Mouse (Mus musculus) neural tube, embryonic 11.5 days (tissue): ENCODE data around the gene Gm8947. TPM values are rescaled to one million over a fixed set of nuclear protein-coding genes. Genes with fewer than 3 reads are reported as not detected.
"Not testable (repeated sequence)": the region's sequence is repeated elsewhere in the genome, so short reads cannot be mapped to it uniquely, and the experiment has no call there.

Source experiments
- ATAC-seq: fragments of 200-750 bp; cut with Nextera tagmentation; 2 replicates; pipeline ENCODE4 v1.8.0; 2017; ENCODE audit warnings: moderate number of reproducible peaks, mild to moderate bottlenecking, moderate TSS enrichment, moderate library complexity; ENCODE audit not compliant: insufficient read depth, low FRiP score, low TSS enrichment
- DNase-seq: peaks from one replicate; pipeline ENCODE4 v3.0.0-alpha.2; 2015; ENCODE audit warnings: low spot score
- H3K27ac ChIP-seq: fragments of 300-500 bp; sonication (generic); 2 replicates; pipeline ENCODE4 v1.5.1; 2014; ENCODE audit warnings: low read depth, mild to moderate bottlenecking, low read length
- H3K27me3 ChIP-seq: fragments of 300-500 bp; sonication (generic); 2 replicates; pipeline ENCODE4 v1.6.1; 2014; ENCODE audit warnings: mild to moderate bottlenecking, low read length, mixed read lengths; ENCODE audit not compliant: control insufficient read depth, insufficient read depth
- H3K36me3 ChIP-seq: fragments of 300-500 bp; sonication (generic); 2 replicates; pipeline ENCODE4 v1.6.1; 2014; ENCODE audit warnings: mild to moderate bottlenecking, low read length, moderate library complexity, mixed read lengths; ENCODE audit not compliant: control insufficient read depth, insufficient read depth
- H3K4me1 ChIP-seq: fragments of 300-500 bp; sonication (generic); 2 replicates; pipeline ENCODE4 v1.6.1; 2014; ENCODE audit warnings: low read length, mixed read lengths; ENCODE audit not compliant: control insufficient read depth, insufficient read depth
- H3K4me2 ChIP-seq: fragments of 300-500 bp; sonication (generic); 2 replicates; pipeline ENCODE4 v1.6.1; 2014; ENCODE audit warnings: low read depth, mild to moderate bottlenecking, moderate library complexity
- H3K4me3 ChIP-seq: fragments of 300-500 bp; sonication (generic); 2 replicates; pipeline ENCODE4 v1.5.1; 2014; ENCODE audit warnings: low read depth, low read length
- H3K9ac ChIP-seq: fragments of 300-500 bp; sonication (generic); 2 replicates; pipeline ENCODE4 v1.6.1; 2014; ENCODE audit warnings: mild to moderate bottlenecking, low read length
- H3K9me3 ChIP-seq: fragments of 300-500 bp; sonication (generic); 2 replicates; pipeline ENCODE4 v1.6.1; 2016; ENCODE audit warnings: low read length; ENCODE audit not compliant: control insufficient read depth
- WGBS: fragments of 180-500 bp; shearing (Covaris S2); extraction: QIAGEN DNeasy Blood & Tissue Kit; methylation state at CpG from one replicate; pipeline ENCODE4 v1.1.7; 2014; 5-methylcytosine and 5-hydroxymethylcytosine counted together
- polyA plus RNA-seq: library from polyadenylated mRNA; unstranded; fragments of >200 nt; fragmentation: Nextera tagmentation; extraction: Ambion mirVana; gene quantifications from 2 replicates; pipeline ENCODE4 v1.2.1, GENCODE M21; 2014

Gm8947 gene
- 0.29 TPM in 1 of 2 replicates, not detected in the other for polyA plus RNA-seq

DNA sequence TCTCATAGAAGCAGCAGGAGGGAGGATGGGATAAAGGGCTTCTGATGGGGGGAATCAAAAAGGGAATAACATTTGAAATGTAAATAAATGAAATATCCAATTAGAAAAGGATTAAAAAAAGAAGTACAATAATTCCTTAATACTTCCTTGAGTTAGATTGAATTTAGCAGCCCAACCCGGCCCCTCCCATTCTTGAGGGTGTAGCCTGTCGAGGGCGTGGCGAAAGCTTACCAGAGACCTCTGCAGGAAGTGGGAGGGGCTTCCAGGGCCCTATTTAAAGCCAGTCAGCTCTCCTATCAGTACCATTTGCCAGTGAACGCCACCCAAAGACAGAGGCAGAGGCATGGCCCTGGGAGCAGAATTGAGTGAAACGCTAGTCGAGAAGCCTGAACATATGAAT is at the start of gene Gm8947:
Gene Gm8947 (plus strand): TSS at position 302 of the 400 bp plus-strand sequence.
- H3K36me3 ChIP-seq, H3K4me1 ChIP-seq, H3K9ac ChIP-seq, H3K27me3 ChIP-seq, ATAC-seq, H3K4me2 ChIP-seq, H3K4me3 ChIP-seq, DNase-seq, H3K27ac ChIP-seq, H3K9me3 ChIP-seq: not testable (repeated sequence)
- WGBS: no CpG with 5 or more reads among the region's 7 CpGs

DNA sequence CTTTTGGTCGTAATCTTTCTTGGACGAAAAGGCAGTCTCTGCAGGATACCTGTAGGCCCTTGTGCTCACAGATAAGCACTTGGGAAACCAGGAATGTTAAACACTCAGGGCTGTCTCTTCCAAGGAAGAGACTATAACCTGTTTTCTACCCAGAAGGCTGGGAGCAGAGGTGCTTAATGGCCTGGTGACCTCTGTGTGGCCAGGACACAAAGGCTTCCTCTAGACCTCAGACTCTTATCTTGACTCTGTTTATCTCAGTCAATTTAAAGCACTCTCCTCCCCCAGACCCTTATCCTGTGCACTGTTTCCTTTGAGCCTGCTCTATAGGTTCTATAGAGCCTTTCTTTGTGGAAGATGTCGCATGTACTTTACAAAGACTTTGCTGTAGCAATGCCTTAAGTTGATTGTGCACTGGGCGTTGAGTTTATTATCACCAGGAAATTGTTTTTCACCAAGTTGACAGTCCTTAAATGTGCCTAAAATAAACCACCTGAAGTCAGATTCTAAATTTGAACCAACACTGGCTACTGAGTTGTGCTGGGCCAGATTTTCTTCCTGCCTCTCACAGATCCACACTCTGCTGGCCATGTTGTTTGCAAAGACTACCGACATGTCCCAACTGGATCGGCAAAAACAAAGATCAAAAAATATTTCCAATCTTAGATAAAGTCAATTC is 47.6 kb upstream of the Gm8947 start:
- Histone ChIP-seq H3K4me1 (no peaks in the 10 kb centered on the region), H3K27me3 (no peaks in the 10 kb centered on the region), H3K27ac (no peak overlapping the region), H3K36me3 (no peaks in the 10 kb centered on the region), H3K4me3 (no peak overlapping the region), H3K9me3 (no peaks in the 10 kb centered on the region), H3K4me2 (no peak overlapping the region), H3K9ac (no peak overlapping the region)
- ATAC-seq (no peak), DNase-seq (no peak)
- 75% methylated on average over 6 of the region's 6 CpGs for WGBS

DNA sequence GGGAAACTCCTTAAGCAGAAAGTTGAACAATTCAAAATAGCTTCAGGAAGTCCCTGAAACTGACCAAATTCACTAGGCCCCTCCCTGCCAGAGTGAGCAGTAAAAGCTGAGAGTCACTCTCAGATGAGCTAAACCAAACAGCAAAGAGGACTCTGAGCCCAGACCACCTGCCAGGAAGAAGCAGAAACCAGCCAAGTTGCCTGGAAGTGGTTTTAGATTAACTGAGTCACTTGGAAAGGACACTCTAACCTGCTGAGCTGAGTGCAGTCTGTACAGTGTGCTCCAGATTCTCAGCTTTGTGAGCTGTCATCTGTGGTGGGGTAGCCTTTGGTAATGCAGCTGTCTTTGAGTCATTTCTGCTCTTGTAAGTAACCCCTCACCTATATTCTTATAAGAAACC is 44.4 kb upstream of the Gm8947 start:
- H3K27me3 ChIP-seq: no peaks in the 10 kb centered on the region
- no peaks in the 10 kb centered on the region for H3K36me3 ChIP-seq
- H3K9ac ChIP-seq: no peak overlapping the region
- DNase-seq: no peak
- H3K4me1 ChIP-seq: no peaks in the 10 kb centered on the region
- no peak overlapping the region for H3K4me2 ChIP-seq
- no peak overlapping the region for H3K4me3 ChIP-seq
- H3K9me3 ChIP-seq: no peaks in the 10 kb centered on the region
- no peak overlapping the region for H3K27ac ChIP-seq
- ATAC-seq: no peak

DNA sequence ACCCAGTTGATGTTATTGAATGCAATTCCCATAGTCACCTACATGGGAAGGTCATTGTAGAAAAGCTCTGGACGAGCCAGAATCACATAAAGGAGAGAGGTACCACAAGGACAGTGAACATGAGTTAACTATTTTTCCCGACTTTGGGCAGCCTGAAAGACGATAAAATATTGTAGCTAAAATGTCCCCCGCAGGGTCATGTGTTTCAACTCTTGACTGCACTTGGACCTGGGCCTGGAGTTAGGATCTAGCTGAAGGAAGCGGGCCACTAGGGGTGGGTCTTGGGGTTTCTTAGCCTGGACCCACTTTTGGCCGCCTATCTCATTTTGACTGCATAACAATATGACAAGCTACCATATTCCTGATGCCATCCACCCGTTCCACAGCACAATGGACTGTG is 42.0 kb upstream of the Gm8947 start:
- Histone ChIP-seq H3K4me3 (no peak overlapping the region), H3K9me3 (no peaks in the 10 kb centered on the region), H3K4me1 (no peaks in the 10 kb centered on the region), H3K36me3 (no peaks in the 10 kb centered on the region), H3K27ac (no peak overlapping the region), H3K27me3 (no peaks in the 10 kb centered on the region), H3K9ac (no peak overlapping the region), H3K4me2 (no peak overlapping the region)
- DNase-seq (no peak), ATAC-seq (no peak)
- 94% methylated on average over 7 of the region's 7 CpGs for WGBS

DNA sequence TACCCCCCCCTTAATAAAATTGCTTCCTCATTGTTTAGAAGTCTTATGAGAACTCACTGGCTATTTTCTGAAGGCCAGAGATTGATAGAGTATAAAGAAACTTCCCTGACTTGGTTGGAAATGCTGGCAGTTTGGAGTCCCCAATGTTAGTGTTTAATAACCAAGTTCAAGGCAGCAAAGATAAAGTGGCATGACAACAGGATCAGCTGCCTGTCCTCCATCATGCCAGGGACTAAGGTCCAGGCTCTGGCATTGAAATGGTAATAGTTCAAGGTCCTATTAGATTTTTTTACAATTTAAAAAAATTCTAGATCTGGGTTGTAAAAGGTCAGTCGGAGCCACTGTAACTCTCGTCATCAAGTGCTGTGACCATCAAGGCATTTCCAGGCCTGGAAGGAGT is 41.1 kb upstream of the Gm8947 start:
- Histone ChIP-seq H3K9ac (no peak overlapping the region), H3K4me3 (no peak overlapping the region), H3K4me2 (no peak overlapping the region), H3K27ac (no peak overlapping the region), H3K4me1 (no peaks in the 10 kb centered on the region), H3K27me3 (no peaks in the 10 kb centered on the region), H3K36me3 (no peaks in the 10 kb centered on the region), H3K9me3 (no peaks in the 10 kb centered on the region)
- ATAC-seq (no peak), DNase-seq (no peak)
- WGBS: 65% methylated on average over 2 of the region's 2 CpGs

DNA sequence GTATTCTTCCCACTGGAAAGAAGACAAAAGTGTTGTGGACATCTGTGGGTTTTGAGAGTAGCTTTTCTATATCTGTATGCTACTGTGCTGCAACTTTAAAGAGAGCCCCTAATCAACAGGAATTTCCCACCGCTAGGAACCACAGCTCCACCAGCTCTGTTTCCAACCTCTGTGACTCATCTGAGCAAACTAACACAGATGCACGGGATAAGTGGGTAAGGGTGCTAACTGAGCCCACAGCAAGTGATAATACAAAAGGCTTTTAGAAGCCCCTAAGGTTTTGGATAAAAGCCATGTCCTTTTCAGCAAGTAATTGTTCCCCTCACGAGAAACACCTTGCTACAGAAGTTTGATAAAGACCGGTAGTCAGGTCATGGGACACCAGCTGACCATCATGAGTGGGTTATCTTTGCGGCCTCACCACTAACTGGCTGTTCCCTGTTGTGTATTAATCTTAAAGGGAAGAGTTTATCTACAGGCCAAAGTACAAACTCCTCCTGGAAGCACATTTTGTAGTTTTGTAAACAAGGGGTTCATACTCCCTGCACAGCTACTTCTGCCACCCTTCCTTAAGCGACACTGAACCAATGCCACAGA is 39.0 kb upstream of the Gm8947 start:
- WGBS: 86% methylated on average over 6 of the region's 6 CpGs
- ATAC-seq: no peak

DNA sequence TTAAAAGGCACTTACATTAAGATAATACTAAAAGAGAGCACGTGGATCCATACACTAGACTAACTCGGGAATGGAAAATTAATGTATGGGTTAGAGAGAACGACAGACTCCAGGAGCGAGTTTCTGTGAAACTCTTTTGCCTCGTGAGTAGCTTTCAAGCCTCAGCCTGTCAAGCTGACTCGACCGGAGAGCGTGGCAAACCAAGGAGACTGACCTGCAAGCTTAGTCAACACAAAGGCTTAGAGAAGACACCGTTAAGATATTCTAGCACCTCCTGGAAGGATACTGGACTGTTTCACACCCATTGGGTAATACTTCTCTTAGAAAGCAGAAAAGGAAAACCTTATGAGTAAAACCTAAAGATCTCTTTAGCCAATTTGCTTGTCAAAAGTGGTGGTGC is 38.0 kb upstream of the Gm8947 start:
- not testable (repeated sequence) for H3K9ac ChIP-seq, H3K36me3 ChIP-seq, H3K4me1 ChIP-seq, DNase-seq, H3K9me3 ChIP-seq, H3K27me3 ChIP-seq, H3K27ac ChIP-seq, ATAC-seq, H3K4me3 ChIP-seq, H3K4me2 ChIP-seq
- 95% methylated on average over 9 of the region's 9 CpGs for WGBS

More for the DNA sequence above, 39.0 kb upstream of the Gm8947 start:
- H3K9me3 ChIP-seq: no peaks in the 10 kb centered on the region
- no peaks in the 10 kb centered on the region for H3K4me1 ChIP-seq
- H3K27ac ChIP-seq: no peak overlapping the region
- no peak overlapping the region for H3K4me2 ChIP-seq
- no peak for DNase-seq
- H3K4me3 ChIP-seq: no peak overlapping the region
- no peak overlapping the region for H3K9ac ChIP-seq
- H3K27me3 ChIP-seq: no peaks in the 10 kb centered on the region
- H3K36me3 ChIP-seq: no peaks in the 10 kb centered on the region

DNA sequence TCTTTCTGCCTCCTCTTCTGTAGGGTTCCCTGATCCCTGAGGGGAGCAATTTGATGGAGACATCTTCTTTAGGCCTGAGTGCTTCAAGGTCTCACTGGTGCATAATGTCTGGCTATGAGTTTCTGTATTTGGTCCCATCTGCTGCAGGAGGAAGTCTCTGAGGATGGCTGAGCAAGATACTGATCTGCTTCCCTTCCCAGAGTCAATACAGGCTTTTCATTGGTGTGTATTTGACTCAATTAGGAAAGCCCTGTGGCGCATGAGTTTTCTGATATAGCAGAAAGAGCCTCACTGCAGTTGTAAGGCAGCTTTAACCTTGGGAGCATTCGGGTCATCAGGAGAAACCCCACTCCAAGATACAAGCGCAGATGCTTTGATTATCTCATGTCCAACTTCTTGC is 36.0 kb upstream of the Gm8947 start:
- Histone ChIP-seq H3K4me2 (no peak overlapping the region), H3K9ac (no peak overlapping the region), H3K9me3 (no peaks in the 10 kb centered on the region), H3K4me3 (no peak overlapping the region), H3K27me3 (no peaks in the 10 kb centered on the region), H3K27ac (no peak overlapping the region), H3K4me1 (no peaks in the 10 kb centered on the region), H3K36me3 (no peaks in the 10 kb centered on the region)
- ATAC-seq (no peak), DNase-seq (no peak)
- WGBS: 90% methylated on average over 3 of the region's 3 CpGs
